In the genomic region with DNA sequence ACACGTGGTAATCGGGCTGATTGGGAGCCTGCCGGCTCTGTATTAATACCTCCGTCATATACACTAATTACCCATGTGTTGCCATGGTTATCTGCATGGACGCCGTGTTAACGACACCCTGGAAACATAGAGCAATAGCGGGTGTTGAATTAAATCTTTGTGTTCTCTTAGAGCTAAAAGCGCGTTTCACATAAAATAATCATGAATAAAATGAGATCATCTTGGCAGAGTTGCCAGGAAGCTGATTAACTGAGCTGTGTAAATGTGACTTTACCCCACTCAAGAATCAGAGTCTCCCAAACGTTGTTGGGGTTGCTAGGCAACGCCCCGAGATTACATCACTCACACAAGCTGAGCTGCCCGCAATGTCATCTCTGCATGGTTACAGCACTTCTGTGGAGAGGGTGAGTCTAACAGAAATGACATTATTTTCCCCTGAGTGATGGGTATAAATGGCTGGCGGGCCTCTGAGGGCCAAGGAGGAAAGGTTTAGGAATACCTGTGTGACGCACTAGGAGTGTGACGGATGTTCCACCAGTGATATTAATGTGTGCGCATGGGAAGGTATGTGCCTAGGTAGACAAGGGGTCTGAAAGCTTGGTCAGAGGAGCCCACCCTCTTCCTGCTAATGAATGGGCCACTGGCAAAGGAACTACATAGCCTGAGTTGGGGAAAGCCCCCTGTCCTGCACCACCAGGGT, we compare ENCODE assay signal across 8 mouse cellular contexts. TPM values are rescaled to one million over a fixed set of nuclear protein-coding genes. Genes with fewer than 3 reads are reported as not detected.
DNase-seq lines count a peak whose midpoint lies in the region; ATAC-seq lines count a peak whose summit lies in the region.

No protein-coding gene starts in this region.

- H3K27me3 ChIP-seq in forebrain, embryonic 12.5 days = peaks cover 85% of the 10 kb centered on the region
- no peaks in the 10 kb centered on the region for H3K27me3 ChIP-seq in heart, embryonic 14.5 days (ENCODE audit: control insufficient read depth, insufficient read depth, low read length)
- H3K27me3 ChIP-seq in liver, embryonic 12.5 days (replicated peaks) = no peaks in the 10 kb centered on the region
- peaks cover 15% of the 10 kb centered on the region for H3K27me3 ChIP-seq in neural tube, embryonic 15.5 days (replicated peaks)

- no peak overlapping the region for H3K9ac ChIP-seq in forebrain, embryonic 12.5 days
- no peak overlapping the region for H3K9ac ChIP-seq in heart, embryonic 14.5 days (ENCODE audit: low read length)
- H3K9ac ChIP-seq in liver, embryonic 12.5 days = no peak overlapping the region
- no peak overlapping the region for H3K9ac ChIP-seq in neural tube, embryonic 15.5 days (replicated peaks)

- no peaks in the 10 kb centered on the region for H3K36me3 ChIP-seq in forebrain, embryonic 12.5 days (replicated peaks)
- H3K36me3 ChIP-seq in heart, embryonic 14.5 days (ENCODE audit: control insufficient read depth, insufficient read depth, low read length) = no peaks in the 10 kb centered on the region
- H3K36me3 ChIP-seq in liver, embryonic 12.5 days = no peaks in the 10 kb centered on the region
- no peaks in the 10 kb centered on the region for H3K36me3 ChIP-seq in neural tube, embryonic 15.5 days

- H3K4me3 ChIP-seq in forebrain, embryonic 12.5 days (replicated peaks) = no peak overlapping the region
- no peak overlapping the region for H3K4me3 ChIP-seq in heart, embryonic 14.5 days (ENCODE audit: control insufficient read depth in 1 of 2, insufficient read depth in 1 of 2, low read depth in 1 of 2, low read length in 2 of 2)
- no peak overlapping the region for H3K4me3 ChIP-seq in liver, embryonic 12.5 days
- no peak overlapping the region for H3K4me3 ChIP-seq in neural tube, embryonic 15.5 days (replicated peaks)

- no peaks in the 10 kb centered on the region for H3K9me3 ChIP-seq in forebrain, embryonic 12.5 days
- H3K9me3 ChIP-seq in heart, embryonic 14.5 days (ENCODE audit: control insufficient read depth, low read length) = no peaks in the 10 kb centered on the region
- no peaks in the 10 kb centered on the region for H3K9me3 ChIP-seq in liver, embryonic 12.5 days (replicated peaks)
- H3K9me3 ChIP-seq in neural tube, embryonic 15.5 days (replicated peaks) = no peaks in the 10 kb centered on the region

- H3K4me2 ChIP-seq in forebrain, embryonic 12.5 days = peak overlapping the region; percentile 32
- H3K4me2 ChIP-seq in heart, embryonic 14.5 days (ENCODE audit: low read length) = peak overlapping the region; percentile 6; the same call in 1 of the 2 replicates
- H3K4me2 ChIP-seq in liver, embryonic 12.5 days = no peak overlapping the region
- peak overlapping the region; percentile 32 for H3K4me2 ChIP-seq in neural tube, embryonic 15.5 days

- 24% methylated on average over 18 of the region's 18 CpGs for WGBS in forebrain, embryonic 12.5 days
- WGBS in heart, embryonic 14.5 days = 45% methylated on average over 18 of the region's 18 CpGs
- WGBS in liver, embryonic 12.5 days (ENCODE audit: insufficient replicate concordance) = 68% methylated on average over 18 of the region's 18 CpGs
- 13% methylated on average over 18 of the region's 18 CpGs for WGBS in neural tube, embryonic 15.5 days

- peak overlapping the region; percentile 76 for H3K27ac ChIP-seq in forebrain, embryonic 12.5 days
- peak overlapping the region; percentile 53 to 62; a peak in 3 of 4 replicates for H3K27ac ChIP-seq in heart, embryonic 14.5 days (replicated peaks in 1 of 2; ENCODE audit: control insufficient read depth in 1 of 2, insufficient read depth in 1 of 2, low read depth in 2 of 2, low read length in 2 of 2)
- H3K27ac ChIP-seq in liver, embryonic 12.5 days = no peak overlapping the region
- H3K27ac ChIP-seq in neural tube, embryonic 15.5 days (replicated peaks) = peak overlapping the region; percentile 83

- H3K4me1 ChIP-seq in forebrain, embryonic 12.5 days = peaks cover 29% of the 10 kb centered on the region
- peaks cover 15 to 23% of the 10 kb centered on the region in 2 experiments for H3K4me1 ChIP-seq in heart, embryonic 14.5 days (ENCODE audit: control insufficient read depth in 2 of 2, insufficient read depth in 2 of 2, low read length in 2 of 2)
- H3K4me1 ChIP-seq in liver, embryonic 12.5 days = peaks cover 11% of the 10 kb centered on the region; the same call in 1 of the 2 replicates
- peaks cover 24% of the 10 kb centered on the region for H3K4me1 ChIP-seq in neural tube, embryonic 15.5 days

- peak; percentile 94 for ATAC-seq in forebrain, embryonic 12.5 days (ENCODE audit: low FRiP score)
- ATAC-seq in heart, embryonic 14.5 days (ENCODE audit: insufficient number of reproducible peaks, insufficient read depth, low FRiP score, low read depth) = peak; percentile 51; the same call in 1 of the 2 replicates
- 0 out of 2 replicates have a peak, but pooled peaks have one; percentile 15 for ATAC-seq in liver, embryonic 12.5 days
- peak; percentile 94 for ATAC-seq in neural tube, embryonic 15.5 days (ENCODE audit: low FRiP score)

- peak; percentile 41 for DNase-seq in ovary, postnatal 36 days (ENCODE audit: low spot score)
- DNase-seq in ovary, postnatal 14 days (ENCODE audit: low spot score) = no peak
- DNase-seq in kidney, postnatal 10 days = peak; percentile 79
- DNase-seq in spleen, postnatal 14 days (ENCODE audit: low spot score in 2 of 2) = no peak

RNA-seq across cellular contexts. Expression of a gene that starts 58.1 kb away (rescaled TPM):
- 65.3 and 68.3 TPM in 2 replicates for polyA plus RNA-seq in forebrain, embryonic 12.5 days (2016; fragmentation: Nextera tagmentation; extraction: Ambion mirVana)
- polyA plus RNA-seq in heart, embryonic 14.5 days (2014; fragmentation: Nextera tagmentation; extraction: Ambion mirVana) = 29.5 and 30.2 TPM in 2 replicates
- 47.2 and 47.3 TPM in 2 replicates for polyA plus RNA-seq in liver, embryonic 12.5 days (2016; fragmentation: Nextera tagmentation; extraction: Ambion mirVana)
- 41.7 and 44.4 TPM in 2 replicates for polyA plus RNA-seq in neural tube, embryonic 15.5 days (2015; fragmentation: Nextera tagmentation; extraction: Ambion mirVana)

Comparison
In these comparisons a context has a peak if more than half of its experiments do, and no peak if none do; other contexts are left out.
1. DNase-seq: peak in ovary, postnatal 36 days (single experiment) and kidney, postnatal 10 days (single experiment); none in ovary, postnatal 14 days (single experiment) and spleen, postnatal 14 days (0 of 2).
2. ATAC-seq: peak in every context shown above with its lines; median percentile 94 in forebrain, embryonic 12.5 days; 94 in neural tube, embryonic 15.5 days; 51 in heart, embryonic 14.5 days; 15 in liver, embryonic 12.5 days.